Mouse (Mus musculus) midbrain, embryonic 10.5 days (tissue): Measurements from ENCODE around the gene Msrb2. TPM values are rescaled to one million over a fixed set of nuclear protein-coding genes. Genes with fewer than 3 reads are reported as not detected.
A peak's percentile ranks its signal among the peaks of the same experiment; 100 is the strongest.

Source experiments
- DNase-seq: peaks from one replicate; pipeline ENCODE4 v3.0.0-alpha.2; 2017; ENCODE audit warnings: low spot score
- H3K27ac ChIP-seq: fragments of 300-500 bp; sonication (generic); replicated peaks from 2 replicates; pipeline ENCODE4 v1.5.1; 2016; ENCODE audit warnings: mild to moderate bottlenecking
- H3K27me3 ChIP-seq: fragments of 300-500 bp; sonication (generic); 2 replicates; pipeline ENCODE4 v1.6.1; 2016; ENCODE audit warnings: low read depth, mild to moderate bottlenecking; ENCODE audit not compliant: poor library complexity, severe bottlenecking
- H3K36me3 ChIP-seq: fragments of 300-500 bp; sonication (generic); 2 replicates; pipeline ENCODE4 v1.6.1; 2016; ENCODE audit warnings: mild to moderate bottlenecking, moderate library complexity
- H3K4me1 ChIP-seq: fragments of 300-500 bp; sonication (generic); 2 replicates; pipeline ENCODE4 v1.6.1; 2016
- H3K4me3 ChIP-seq: fragments of 300-500 bp; sonication (generic); 2 replicates; pipeline ENCODE4 v1.5.1; 2016; ENCODE audit warnings: mild to moderate bottlenecking, moderate library complexity
- H3K9me3 ChIP-seq: fragments of 300-500 bp; sonication (generic); replicated peaks from 2 replicates; pipeline ENCODE4 v1.6.1; 2016; ENCODE audit warnings: mild to moderate bottlenecking
- WGBS: fragments of 180-500 bp; shearing (Covaris S2); methylation state at CpG from one replicate; pipeline ENCODE4 v1.1.7; 2016; 5-methylcytosine and 5-hydroxymethylcytosine counted together
- polyA plus RNA-seq: library from polyadenylated mRNA; unstranded; fragments of >200 nt; fragmentation: Nextera tagmentation; extraction: Ambion mirVana; gene quantifications from 2 replicates; pipeline ENCODE4 v1.2.1, GENCODE M21; 2016

Msrb2 gene
- 14.5 and 16.8 TPM in 2 replicates for polyA plus RNA-seq

DNA sequence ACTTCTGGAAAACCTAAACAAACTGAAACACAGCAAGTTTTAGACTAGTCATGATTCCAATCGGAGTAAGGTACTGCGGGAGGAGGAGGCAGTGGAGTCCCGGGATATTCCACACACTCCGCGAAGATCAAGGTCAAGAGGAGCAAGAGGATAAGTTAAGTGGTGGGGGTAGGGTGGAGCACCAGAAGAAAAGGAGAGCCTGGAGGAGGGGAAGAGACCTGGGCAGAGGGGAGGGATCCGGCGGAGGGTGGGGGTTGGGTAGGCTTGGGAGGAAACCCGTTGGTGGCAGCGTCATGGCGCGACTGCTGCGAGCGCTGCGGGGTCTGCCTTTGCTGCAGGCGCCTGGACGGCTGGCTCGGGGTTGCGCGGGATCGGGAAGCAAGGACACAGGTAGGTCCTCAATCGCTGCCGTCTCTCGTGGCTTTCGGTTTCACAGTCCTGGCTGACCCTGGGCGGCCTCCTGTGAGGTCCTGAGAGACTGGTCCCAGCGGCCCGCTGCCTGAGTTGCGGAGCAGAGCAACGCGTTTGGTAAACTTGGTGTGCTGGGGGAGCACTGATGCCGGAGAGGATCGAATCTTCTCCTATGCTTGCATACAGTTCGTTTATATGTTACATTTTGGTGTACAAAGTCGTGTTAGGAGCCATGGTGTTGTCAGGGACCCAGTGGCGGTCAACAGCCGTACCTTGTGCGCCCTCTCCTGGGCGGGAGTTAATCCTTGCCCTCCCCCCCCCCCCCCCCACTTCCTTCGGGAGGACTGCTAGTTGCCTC is at the start of gene Msrb2:
TSS of gene Msrb2 (plus strand) at position 51 of the 769 bp plus-strand sequence.
- H3K27ac ChIP-seq = peak within 1 kb of the TSS; percentile 91
- peak; percentile 79 for DNase-seq

GRCm38 (mm10) chr2:19322448-19322847 is 48.8 kb upstream of the Msrb2 start:
- 89% methylated on average over 9 of the region's 9 CpGs for WGBS

More for the DNA sequence above, at the start of gene Msrb2:
- Histone ChIP-seq H3K9me3 (no peaks in the 10 kb centered on the region), H3K36me3 (no peaks in the 10 kb centered on the region), H3K4me3 (peak within 1 kb of the TSS; percentile 79), H3K27me3 (no peaks in the 10 kb centered on the region), H3K4me1 (peaks cover 17% of the 10 kb centered on the region)
- WGBS = under 1% methylated on average over 39 of the region's 39 CpGs

GRCm38 (mm10) chr2:19326376-19326775 is 44.9 kb upstream of the Msrb2 start:
- Histone ChIP-seq H3K4me3 (no peak overlapping the region), H3K9me3 (no peaks in the 10 kb centered on the region), H3K27me3 (no peaks in the 10 kb centered on the region), H3K27ac (no peak overlapping the region), H3K36me3 (no peaks in the 10 kb centered on the region), H3K4me1 (no peaks in the 10 kb centered on the region)
- 96% methylated on average over 1 of the region's 1 CpGs for WGBS
- DNase-seq = no peak

More at GRCm38 (mm10) chr2:19322448-19322847, 48.8 kb upstream of the Msrb2 start:
- Histone ChIP-seq H3K4me3 (no peak overlapping the region), H3K27me3 (no peaks in the 10 kb centered on the region), H3K36me3 (no peaks in the 10 kb centered on the region), H3K9me3 (no peaks in the 10 kb centered on the region), H3K4me1 (no peaks in the 10 kb centered on the region; the same call in 1 of the 2 replicates), H3K27ac (no peak overlapping the region)
- no peak for DNase-seq

DNA sequence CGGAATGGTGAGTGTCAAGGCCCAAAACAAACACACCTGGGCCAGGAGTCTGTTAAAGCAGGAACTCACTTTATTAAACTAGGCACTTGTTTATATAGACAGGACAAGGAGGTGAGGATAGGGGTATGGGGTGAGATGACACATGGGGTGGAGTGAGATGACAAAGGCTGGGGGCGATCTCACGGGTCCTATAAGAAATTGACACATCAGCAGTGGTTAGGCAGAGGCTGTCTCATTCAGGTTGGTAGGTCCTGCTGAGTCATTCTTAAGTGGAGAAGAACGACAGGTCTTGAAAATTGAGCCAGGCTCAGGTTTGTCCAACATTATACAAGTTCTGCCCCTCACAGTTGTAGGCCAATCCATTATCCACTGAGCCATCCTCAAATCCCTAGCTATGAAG is 43.4 kb upstream of the Msrb2 start:
- no peak overlapping the region for H3K27ac ChIP-seq
- no peaks in the 10 kb centered on the region for H3K4me1 ChIP-seq
- no peaks in the 10 kb centered on the region for H3K9me3 ChIP-seq
- no peaks in the 10 kb centered on the region for H3K36me3 ChIP-seq
- WGBS = 77% methylated on average over 4 of the region's 4 CpGs
- no peaks in the 10 kb centered on the region for H3K27me3 ChIP-seq
- H3K4me3 ChIP-seq = no peak overlapping the region
- no peak for DNase-seq

DNA sequence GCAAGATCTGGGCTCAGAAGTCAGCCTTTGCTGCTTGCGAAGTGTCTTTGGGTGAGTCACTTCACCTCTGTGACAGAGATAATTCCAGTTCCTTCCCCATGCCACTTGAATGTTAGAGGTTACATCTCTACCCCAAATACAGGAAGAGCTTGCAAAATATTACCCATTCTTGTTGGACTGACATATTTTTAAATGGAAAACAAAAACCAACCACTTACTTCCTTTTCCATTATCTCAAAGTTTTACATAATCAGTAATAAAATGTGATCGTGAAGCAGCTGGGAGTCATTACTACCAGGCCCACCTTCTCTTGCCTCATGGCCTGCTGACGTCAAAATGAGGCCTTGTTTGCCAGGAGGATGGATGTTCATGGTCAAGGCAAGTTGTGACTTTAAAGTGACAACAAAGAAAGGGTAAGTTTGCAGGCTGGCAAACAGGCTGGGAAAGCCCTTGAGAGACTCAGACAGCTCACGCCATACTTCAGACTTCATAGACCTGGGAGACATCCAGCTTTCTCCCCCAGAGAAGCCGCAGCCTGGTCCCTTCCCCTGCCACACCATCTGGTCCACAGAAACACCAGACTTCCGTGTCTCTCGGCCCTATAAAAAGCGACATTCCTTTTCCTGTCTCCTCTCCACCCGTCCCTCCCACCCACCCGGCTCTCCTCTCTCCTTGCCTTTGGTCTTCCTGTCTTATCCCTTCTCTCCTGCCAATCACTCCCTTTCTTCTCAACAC is 27.2 kb upstream of the Msrb2 start:
- DNase-seq = no peak
- Histone ChIP-seq H3K27ac (no peak overlapping the region), H3K4me1 (0 out of 2 replicates have a peak, but pooled peaks cover 4% of the 10 kb centered on the region), H3K9me3 (no peaks in the 10 kb centered on the region), H3K36me3 (no peaks in the 10 kb centered on the region), H3K4me3 (no peak overlapping the region), H3K27me3 (peaks cover 25% of the 10 kb centered on the region)
- WGBS = 57% methylated on average over 10 of the region's 10 CpGs

DNA sequence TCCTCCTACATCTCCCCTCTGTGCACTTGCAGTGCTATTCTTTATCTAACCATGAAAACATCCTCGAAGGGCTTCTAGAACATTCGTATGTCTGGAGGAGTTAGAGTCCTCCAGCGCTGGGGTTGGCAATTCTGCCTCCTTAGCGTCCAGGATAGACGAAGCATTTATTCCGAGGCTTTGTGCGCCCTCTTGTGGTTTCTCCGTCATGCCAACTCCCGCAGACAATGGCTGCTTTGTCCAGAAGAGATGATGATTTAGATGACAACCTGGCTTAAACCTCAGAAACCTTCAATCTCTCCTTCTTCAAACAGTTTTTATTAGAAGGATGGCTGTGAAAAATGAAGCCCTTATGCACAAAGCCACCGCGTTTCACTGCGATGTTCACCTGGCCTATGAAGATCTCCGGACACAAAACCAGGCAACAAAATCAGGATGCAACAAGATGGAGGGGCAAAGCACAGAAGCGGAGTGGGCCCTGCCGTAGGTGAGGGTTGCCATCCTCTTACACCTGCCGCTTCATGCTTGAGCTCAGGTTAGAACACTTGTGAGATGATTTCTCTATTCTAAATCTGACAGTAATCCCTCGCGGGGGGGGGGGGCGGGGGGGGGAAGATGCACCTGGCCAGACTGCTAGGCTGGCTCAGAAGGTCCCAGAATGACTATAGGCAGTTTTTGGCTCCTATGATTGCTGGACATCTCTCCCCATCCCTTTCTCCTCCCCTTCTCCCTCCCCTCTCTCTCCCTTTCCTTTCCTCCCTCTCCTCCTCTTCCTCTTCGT is 26.4 kb upstream of the Msrb2 start:
- 32% methylated on average over 20 of the region's 20 CpGs for WGBS
- peak; percentile 80 for DNase-seq
- H3K27me3 ChIP-seq = peaks cover 25% of the 10 kb centered on the region
- H3K4me1 ChIP-seq = 0 out of 2 replicates have a peak, but pooled peaks cover 4% of the 10 kb centered on the region
- no peaks in the 10 kb centered on the region for H3K36me3 ChIP-seq
- peak overlapping the region; percentile 68 for H3K27ac ChIP-seq
- H3K9me3 ChIP-seq = no peaks in the 10 kb centered on the region
- peak overlapping the region; percentile 23; the same call in 1 of the 2 replicates for H3K4me3 ChIP-seq

GRCm38 (mm10) chr2:19345414-19345964 is 25.8 kb upstream of the Msrb2 start:
- 83% methylated on average over 5 of the region's 5 CpGs for WGBS
- no peak for DNase-seq
- H3K27ac ChIP-seq = no peak overlapping the region
- H3K9me3 ChIP-seq = no peaks in the 10 kb centered on the region
- no peak overlapping the region for H3K4me3 ChIP-seq
- no peaks in the 10 kb centered on the region for H3K36me3 ChIP-seq
- 0 out of 2 replicates have a peak, but pooled peaks cover 4% of the 10 kb centered on the region for H3K4me1 ChIP-seq
- peaks cover 25% of the 10 kb centered on the region for H3K27me3 ChIP-seq

GRCm38 (mm10) chr2:19348454-19348853 is 22.8 kb upstream of the Msrb2 start:
- 77% methylated on average over 3 of the region's 3 CpGs for WGBS
- no peak overlapping the region for H3K27ac ChIP-seq
- H3K4me1 ChIP-seq = 0 out of 2 replicates have a peak, but pooled peaks cover 4% of the 10 kb centered on the region
- H3K36me3 ChIP-seq = no peaks in the 10 kb centered on the region
- DNase-seq = no peak
- H3K4me3 ChIP-seq = no peak overlapping the region
- H3K27me3 ChIP-seq = peaks cover 25% of the 10 kb centered on the region
- H3K9me3 ChIP-seq = no peaks in the 10 kb centered on the region

- Histone ChIP-seq H3K9me3 (no peaks in the 10 kb centered on the region), H3K27me3 (peaks cover 15% of the 10 kb centered on the region), H3K36me3 (no peaks in the 10 kb centered on the region), H3K4me1 (no peaks in the 10 kb centered on the region), H3K4me3 (no peak overlapping the region), H3K27ac (no peak overlapping the region)
- 89% methylated on average over 5 of the region's 5 CpGs for WGBS
- DNase-seq = no peak
Observed at GRCm38 (mm10) chr2:19350167-19350566, 21.1 kb upstream of the Msrb2 start.

GRCm38 (mm10) chr2:19351615-19352253 is 19.5 kb upstream of the Msrb2 start:
- 87% methylated on average over 1 of the region's 1 CpGs for WGBS
- Histone ChIP-seq H3K4me1 (no peaks in the 10 kb centered on the region), H3K36me3 (no peaks in the 10 kb centered on the region), H3K9me3 (no peaks in the 10 kb centered on the region), H3K4me3 (no peak overlapping the region), H3K27me3 (no peaks in the 10 kb centered on the region), H3K27ac (no peak overlapping the region)
- no peak for DNase-seq

DNA sequence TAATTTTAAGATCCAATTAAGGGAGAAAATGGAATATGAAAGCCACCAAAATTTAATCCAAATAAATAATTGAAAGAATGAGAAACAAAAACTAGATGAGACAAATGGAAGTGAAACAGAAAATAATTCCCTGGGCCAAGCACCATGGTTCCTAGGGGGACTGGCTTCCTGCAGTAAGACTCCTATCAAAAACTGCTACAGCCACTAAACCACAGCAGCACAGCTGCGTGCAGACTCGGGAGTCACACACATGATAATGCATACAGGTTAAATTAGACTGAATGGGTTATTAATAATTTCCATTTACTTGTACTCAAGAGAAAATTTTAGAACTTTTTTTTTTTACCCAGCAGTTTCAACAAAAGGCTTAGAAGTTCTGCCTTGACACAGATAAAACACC is 18.1 kb upstream of the Msrb2 start:
- Histone ChIP-seq H3K27me3 (no peaks in the 10 kb centered on the region), H3K4me1 (no peaks in the 10 kb centered on the region), H3K36me3 (no peaks in the 10 kb centered on the region), H3K4me3 (no peak overlapping the region), H3K27ac (no peak overlapping the region), H3K9me3 (no peaks in the 10 kb centered on the region)
- no peak for DNase-seq
- WGBS = 89% methylated on average over 2 of the region's 2 CpGs

- H3K4me1 ChIP-seq = peaks cover 15% of the 10 kb centered on the region
- H3K36me3 ChIP-seq = no peaks in the 10 kb centered on the region
- no peak for DNase-seq
- H3K27me3 ChIP-seq = no peaks in the 10 kb centered on the region
- H3K9me3 ChIP-seq = no peaks in the 10 kb centered on the region
- no peak overlapping the region for H3K4me3 ChIP-seq
- no peak overlapping the region for H3K27ac ChIP-seq
- 84% methylated on average over 1 of the region's 1 CpGs for WGBS
Observed at GRCm38 (mm10) chr2:19362880-19363279, 8.4 kb upstream of the Msrb2 start.
